Mouse (Mus musculus) forebrain, embryonic 15.5 days (tissue): Measurements from ENCODE around the gene Maco1. TPM values are rescaled to one million over a fixed set of nuclear protein-coding genes. Genes with fewer than 3 reads are reported as not detected.
A peak's percentile ranks its signal among the peaks of the same experiment; 100 is the strongest.
"Not testable (repeated sequence)": the region's sequence is repeated elsewhere in the genome, so short reads cannot be mapped to it uniquely, and the experiment has no call there.

Experiments used
- ATAC-seq: fragments of 200-750 bp; cut with Nextera tagmentation; replicated peaks from 2 replicates; pipeline ENCODE4 v1.8.0; 2017; ENCODE audit warnings: mild to moderate bottlenecking, moderate TSS enrichment, moderate library complexity
- H3K27ac ChIP-seq: fragments of 300-500 bp; sonication (generic); replicated peaks from 2 replicates; pipeline ENCODE4 v1.5.1; 2015; ENCODE audit warnings: mild to moderate bottlenecking, inconsistent platforms
- H3K27me3 ChIP-seq: fragments of 300-500 bp; sonication (generic); 2 replicates; pipeline ENCODE4 v1.6.1; 2015; ENCODE audit warnings: inconsistent platforms
- H3K36me3 ChIP-seq: fragments of 300-500 bp; sonication (generic); 2 replicates; pipeline ENCODE4 v1.6.1; 2015; ENCODE audit warnings: mild to moderate bottlenecking, inconsistent platforms
- H3K4me1 ChIP-seq: fragments of 300-500 bp; sonication (generic); 2 replicates; pipeline ENCODE4 v1.6.1; 2015; ENCODE audit warnings: inconsistent platforms
- H3K4me2 ChIP-seq: fragments of 300-500 bp; sonication (generic); replicated peaks from 2 replicates; pipeline ENCODE4 v1.6.1; 2015; ENCODE audit warnings: mild to moderate bottlenecking, inconsistent platforms
- H3K4me3 ChIP-seq: fragments of 300-500 bp; sonication (generic); 2 replicates; pipeline ENCODE4 v1.5.1; 2015; ENCODE audit warnings: mild to moderate bottlenecking, inconsistent platforms
- H3K9ac ChIP-seq: fragments of 300-500 bp; sonication (generic); replicated peaks from 2 replicates; pipeline ENCODE4 v1.6.1; 2015; ENCODE audit warnings: mild to moderate bottlenecking, inconsistent platforms
- H3K9me3 ChIP-seq: fragments of 300-500 bp; sonication (generic); 2 replicates; pipeline ENCODE4 v1.6.1; 2016; ENCODE audit warnings: inconsistent platforms
- WGBS: fragments of 180-500 bp; shearing (Covaris S2); methylation state at CpG from one replicate; pipeline ENCODE4 v1.1.7; 2015; ENCODE audit warnings: mixed read lengths; 5-methylcytosine and 5-hydroxymethylcytosine counted together
- polyA plus RNA-seq: library from polyadenylated mRNA; unstranded; fragments of >200 nt; fragmentation: Nextera tagmentation; extraction: Ambion mirVana; gene quantifications from 2 replicates; pipeline ENCODE4 v1.2.1, GENCODE M21; 2015

Maco1 gene
- polyA plus RNA-seq, 1 experiment from 2014 or later, result 112 TPM

DNA sequence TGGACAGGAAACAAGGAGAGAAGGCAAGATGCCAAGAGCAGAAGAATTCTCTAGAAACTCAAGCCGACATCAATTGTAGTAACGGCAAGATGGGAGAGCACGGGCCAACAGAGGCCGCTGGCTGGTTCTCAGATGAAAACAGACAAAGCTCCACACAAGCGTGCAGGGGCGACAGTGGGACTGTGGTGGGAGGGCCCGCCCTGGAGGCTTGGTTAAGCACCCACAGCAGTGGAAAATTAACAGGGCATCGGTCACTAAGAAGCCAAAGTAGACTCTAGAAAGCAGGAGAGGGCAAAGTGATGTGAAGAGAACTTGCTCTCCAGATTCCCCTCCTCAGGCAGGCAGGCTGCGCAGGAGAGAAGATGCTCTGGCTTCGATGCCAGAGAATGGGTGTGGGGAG is 51.0 kb downstream of the Maco1 start:
- no peak for ATAC-seq
- Histone ChIP-seq H3K9me3 (no peaks in the 10 kb centered on the region), H3K9ac (no peak overlapping the region), H3K4me1 (peaks cover 3% of the 10 kb centered on the region; the same call in 1 of the 2 replicates), H3K4me3 (no peak overlapping the region), H3K36me3 (peaks cover 58% of the 10 kb centered on the region), H3K27me3 (no peaks in the 10 kb centered on the region), H3K27ac (no peak overlapping the region), H3K4me2 (no peak overlapping the region)
- WGBS, result 87% methylated on average over 10 of the region's 10 CpGs

DNA sequence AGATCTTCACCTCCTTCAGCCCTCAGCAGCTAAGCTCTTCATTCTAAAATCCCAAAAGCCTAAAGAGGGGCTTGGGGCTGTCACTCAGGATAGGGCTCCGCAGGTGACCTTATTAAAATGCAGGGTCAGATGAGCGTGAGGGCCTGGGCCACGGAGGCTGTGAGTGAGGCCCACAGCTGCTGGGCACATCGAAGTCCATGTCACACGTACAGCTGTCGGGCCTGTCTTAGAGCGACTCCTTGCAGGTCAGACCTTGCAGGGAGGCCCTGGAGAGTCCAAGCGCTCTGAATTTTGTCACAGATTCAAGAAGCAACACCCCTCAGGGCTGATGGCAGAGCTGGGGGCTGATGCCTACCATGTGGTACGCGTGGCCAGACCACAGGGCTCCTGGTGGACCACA is 52.5 kb downstream of the Maco1 start:
- WGBS, result 67% methylated on average over 10 of the region's 10 CpGs

DNA sequence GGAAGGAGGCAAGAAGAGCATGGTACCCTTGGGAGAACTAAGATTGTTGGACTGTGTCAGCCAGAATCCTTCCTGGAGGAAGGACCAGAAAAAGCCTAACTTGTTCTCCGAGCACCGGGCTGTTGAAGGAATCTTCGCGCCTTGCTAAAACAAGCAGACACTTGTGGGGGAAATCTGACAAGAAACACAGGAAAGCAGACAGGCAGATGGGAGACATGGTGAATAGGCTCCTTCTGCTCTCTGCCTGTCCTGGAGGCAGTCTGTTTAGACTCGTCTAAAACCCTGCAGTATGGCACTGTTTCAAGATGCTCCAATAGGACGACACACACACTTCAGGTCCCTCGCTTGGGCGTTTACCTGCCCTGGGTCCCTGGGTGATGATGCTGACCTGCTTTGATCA is 53.0 kb downstream of the Maco1 start:
- no peak overlapping the region for H3K4me2 ChIP-seq
- H3K36me3 ChIP-seq, result peaks cover 40% of the 10 kb centered on the region
- H3K4me3 ChIP-seq, result no peak overlapping the region
- H3K9me3 ChIP-seq, result no peaks in the 10 kb centered on the region
- H3K9ac ChIP-seq, result no peak overlapping the region
- 0 out of 2 replicates have a peak, but pooled peaks have one; percentile 28 for ATAC-seq
- 74% methylated on average over 8 of the region's 8 CpGs for WGBS
- H3K27me3 ChIP-seq, result no peaks in the 10 kb centered on the region
- H3K27ac ChIP-seq, result peak overlapping the region; percentile 55
- peaks cover 3% of the 10 kb centered on the region; the same call in 1 of the 2 replicates for H3K4me1 ChIP-seq

More for the DNA sequence above, 52.5 kb downstream of the Maco1 start:
- no peak overlapping the region for H3K27ac ChIP-seq
- H3K4me1 ChIP-seq, result peaks cover 3% of the 10 kb centered on the region; the same call in 1 of the 2 replicates
- ATAC-seq, result no peak
- no peaks in the 10 kb centered on the region for H3K9me3 ChIP-seq
- no peak overlapping the region for H3K9ac ChIP-seq
- H3K4me3 ChIP-seq, result no peak overlapping the region
- H3K27me3 ChIP-seq, result no peaks in the 10 kb centered on the region
- H3K36me3 ChIP-seq, result peaks cover 46% of the 10 kb centered on the region
- no peak overlapping the region for H3K4me2 ChIP-seq

DNA sequence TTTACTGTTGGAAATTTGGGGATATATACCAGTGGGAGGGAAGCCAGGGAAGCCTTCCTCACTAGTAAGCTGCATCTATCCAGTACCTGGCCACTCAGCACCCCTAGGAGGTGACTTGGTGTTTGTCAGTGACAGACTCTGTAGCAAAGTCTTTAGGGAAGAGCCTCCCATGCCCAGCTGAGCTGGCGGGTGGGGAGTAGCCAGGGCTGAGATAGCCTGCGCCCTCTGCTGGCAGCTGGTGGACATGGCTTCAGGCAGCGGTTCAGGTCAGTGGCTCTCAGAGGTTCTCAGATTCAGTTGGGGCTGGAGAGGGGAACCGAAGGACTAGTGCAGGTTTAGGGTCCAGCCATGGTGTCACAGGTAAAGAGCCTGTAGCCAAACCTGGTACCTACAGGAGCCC is 53.9 kb downstream of the Maco1 start:
- peak; percentile 57; the same call in 1 of the 2 replicates for ATAC-seq
- Histone ChIP-seq H3K27ac (no peak overlapping the region), H3K4me1 (peaks cover 3% of the 10 kb centered on the region; the same call in 1 of the 2 replicates), H3K9me3 (no peaks in the 10 kb centered on the region), H3K27me3 (no peaks in the 10 kb centered on the region), H3K4me2 (no peak overlapping the region), H3K4me3 (no peak overlapping the region), H3K36me3 (peaks cover 32% of the 10 kb centered on the region), H3K9ac (no peak overlapping the region)
- WGBS, result 11% methylated on average over 4 of the region's 4 CpGs

DNA sequence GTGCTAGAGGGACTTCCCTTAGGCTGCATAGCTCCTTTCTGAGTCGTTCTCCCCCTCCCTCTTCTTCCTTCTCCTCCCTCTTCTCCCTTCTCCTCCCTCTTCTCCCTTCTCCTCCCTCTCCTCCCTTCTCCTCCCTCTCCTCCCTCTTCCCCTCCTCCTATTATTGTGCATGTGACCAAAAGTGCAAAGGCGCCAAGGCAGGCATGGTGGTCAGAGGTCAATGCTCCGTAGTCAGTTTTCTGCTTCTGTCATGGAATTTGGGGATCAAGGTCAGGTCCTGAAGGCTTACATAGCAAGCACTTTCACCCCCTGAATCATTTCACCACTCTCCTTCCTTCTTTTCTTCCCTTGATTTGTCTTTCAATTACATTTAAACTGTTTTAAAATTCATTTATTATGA is 54.3 kb downstream of the Maco1 start:
- Histone ChIP-seq H3K27ac (no peak overlapping the region), H3K4me2 (no peak overlapping the region), H3K27me3 (no peaks in the 10 kb centered on the region), H3K9me3 (no peaks in the 10 kb centered on the region), H3K4me1 (peaks cover 3% of the 10 kb centered on the region; the same call in 1 of the 2 replicates), H3K4me3 (no peak overlapping the region), H3K36me3 (peaks cover 28% of the 10 kb centered on the region), H3K9ac (no peak overlapping the region)
- 58% methylated on average over 3 of the region's 3 CpGs for WGBS
- ATAC-seq, result no peak

DNA sequence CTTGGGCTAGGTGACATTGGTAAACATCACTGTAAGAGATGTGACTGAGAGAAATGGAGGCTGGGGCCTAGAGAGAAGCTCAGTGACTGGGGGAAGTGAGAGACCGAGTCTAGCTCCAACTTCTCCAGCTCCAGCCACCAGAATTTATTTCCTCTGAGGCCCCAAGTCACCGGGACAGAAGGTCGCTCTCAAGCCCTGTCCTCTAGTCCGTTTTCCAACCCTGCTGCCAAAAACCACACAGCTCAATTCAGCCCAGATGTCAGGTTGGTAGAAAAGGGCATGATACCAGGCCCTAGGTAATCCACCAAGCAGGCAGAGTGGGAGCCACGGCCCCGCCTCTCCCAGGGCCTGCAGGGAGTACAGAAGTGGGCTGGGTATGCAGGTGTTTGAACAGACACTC is 55.5 kb downstream of the Maco1 start:
- no peak overlapping the region for H3K27ac ChIP-seq
- WGBS, result 79% methylated on average over 6 of the region's 6 CpGs

DNA sequence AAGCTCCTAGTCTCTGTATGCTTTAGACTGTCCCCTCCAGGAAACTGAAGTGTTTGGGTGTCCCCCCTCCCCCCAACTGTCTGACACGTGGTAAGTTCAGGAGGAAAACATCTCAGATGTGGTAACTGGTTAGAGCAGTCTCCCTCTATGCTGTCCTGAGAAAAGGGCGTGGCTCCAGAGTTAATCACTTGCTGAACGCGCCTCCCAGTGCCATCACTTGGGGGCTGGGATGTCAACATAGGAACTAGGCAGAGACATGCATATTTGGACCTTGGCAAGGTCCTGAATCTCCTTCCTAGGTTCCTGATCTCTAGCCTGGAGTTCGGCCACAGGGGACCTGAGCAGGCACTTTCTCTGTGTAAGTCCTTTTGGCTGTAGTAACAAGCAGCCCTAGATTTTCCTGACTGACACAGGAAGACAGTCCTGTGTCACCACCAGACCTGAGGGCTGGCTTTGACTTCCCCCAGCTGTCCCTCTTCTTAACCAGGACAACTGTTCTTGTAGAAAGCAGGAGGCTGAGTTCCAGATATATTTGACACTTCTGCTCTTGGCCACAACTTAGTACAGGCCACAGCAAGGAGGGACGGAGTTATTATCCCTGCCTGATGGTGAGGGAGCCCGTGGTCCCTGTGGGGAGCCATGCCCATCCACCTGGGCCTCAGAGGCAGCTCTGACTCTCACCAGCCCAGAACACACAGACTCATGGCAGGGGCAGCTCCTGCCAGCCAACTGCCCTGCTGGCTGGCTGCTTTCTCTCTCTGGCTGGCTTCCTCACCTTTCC is 56.4 kb downstream of the Maco1 start:
- WGBS, result 31% methylated on average over 7 of the region's 7 CpGs
- no peaks in the 10 kb centered on the region for H3K9me3 ChIP-seq
- H3K4me2 ChIP-seq, result no peak overlapping the region
- no peak for ATAC-seq
- H3K4me3 ChIP-seq, result no peak overlapping the region
- no peaks in the 10 kb centered on the region for H3K27me3 ChIP-seq
- H3K36me3 ChIP-seq, result peaks cover 10% of the 10 kb centered on the region
- H3K4me1 ChIP-seq, result peaks cover 3% of the 10 kb centered on the region; the same call in 1 of the 2 replicates
- no peak overlapping the region for H3K27ac ChIP-seq
- no peak overlapping the region for H3K9ac ChIP-seq

More for the DNA sequence above, 55.5 kb downstream of the Maco1 start:
- Histone ChIP-seq H3K4me3 (no peak overlapping the region), H3K36me3 (peaks cover 18% of the 10 kb centered on the region), H3K9ac (no peak overlapping the region), H3K9me3 (no peaks in the 10 kb centered on the region), H3K4me1 (peaks cover 3% of the 10 kb centered on the region; the same call in 1 of the 2 replicates), H3K4me2 (no peak overlapping the region), H3K27me3 (no peaks in the 10 kb centered on the region)
- no peak for ATAC-seq

DNA sequence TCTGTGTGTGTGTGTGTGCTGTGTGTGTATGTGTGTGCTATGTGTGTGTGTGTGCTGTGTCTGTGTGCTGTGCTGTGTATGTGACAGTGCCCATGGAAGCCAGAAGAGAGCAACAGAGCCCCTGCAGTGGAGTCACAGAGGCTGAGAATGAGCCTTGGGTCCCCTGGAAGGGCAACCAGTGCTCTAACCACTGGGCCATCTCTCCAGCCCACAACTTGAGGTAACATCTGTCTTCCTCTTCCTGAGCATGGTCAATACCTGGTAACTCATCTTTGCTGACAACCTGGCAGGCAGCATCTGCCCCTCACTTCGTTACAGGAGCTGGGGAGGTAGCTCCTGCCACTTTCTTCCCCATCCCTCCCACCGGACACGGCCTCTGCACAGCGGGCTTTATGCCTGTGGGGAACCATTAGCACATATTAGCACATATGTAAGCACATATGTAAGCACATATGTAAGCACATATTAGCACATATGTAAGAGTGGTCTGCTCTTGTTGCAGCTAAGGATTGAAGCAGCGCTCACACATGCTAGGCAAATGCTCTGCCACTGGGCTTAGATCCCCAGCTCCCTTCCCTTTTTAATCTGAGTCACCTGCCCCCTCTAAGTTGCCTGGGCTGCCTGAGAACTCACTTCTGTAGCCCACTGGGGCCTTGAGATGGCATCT is 57.2 kb downstream of the Maco1 start:
- peaks cover 2% of the 10 kb centered on the region for H3K36me3 ChIP-seq
- peaks cover 3% of the 10 kb centered on the region; the same call in 1 of the 2 replicates for H3K4me1 ChIP-seq
- H3K9me3 ChIP-seq, result no peaks in the 10 kb centered on the region
- H3K9ac ChIP-seq, result no peak overlapping the region
- no peak for ATAC-seq
- no peak overlapping the region for H3K4me3 ChIP-seq
- no peaks in the 10 kb centered on the region for H3K27me3 ChIP-seq
- H3K27ac ChIP-seq, result no peak overlapping the region
- H3K4me2 ChIP-seq, result no peak overlapping the region
- 79% methylated on average over 5 of the region's 5 CpGs for WGBS

DNA sequence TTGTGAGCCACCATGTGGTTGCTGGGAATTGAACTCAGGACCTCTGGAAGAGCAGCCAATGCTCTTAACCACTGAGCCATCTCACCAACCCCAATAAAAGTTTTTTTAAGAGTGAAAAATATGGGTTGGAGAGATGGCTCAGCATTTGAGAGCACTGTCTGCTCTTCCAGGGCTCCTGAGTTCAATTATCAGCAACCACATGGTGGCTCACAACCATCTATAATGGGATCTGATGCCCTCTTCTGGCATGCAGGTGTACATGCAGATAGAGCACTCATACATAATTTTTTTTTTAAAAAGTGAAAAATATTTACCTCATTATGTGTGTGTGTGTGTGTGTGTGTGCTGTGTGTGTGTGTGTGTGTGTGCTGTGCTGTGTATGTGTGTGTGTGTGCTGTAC is 58.2 kb downstream of the Maco1 start:
- not testable (repeated sequence) for ATAC-seq, H3K4me2 ChIP-seq, H3K4me1 ChIP-seq, H3K27ac ChIP-seq, H3K4me3 ChIP-seq, H3K27me3 ChIP-seq, H3K9ac ChIP-seq, H3K9me3 ChIP-seq, H3K36me3 ChIP-seq

DNA sequence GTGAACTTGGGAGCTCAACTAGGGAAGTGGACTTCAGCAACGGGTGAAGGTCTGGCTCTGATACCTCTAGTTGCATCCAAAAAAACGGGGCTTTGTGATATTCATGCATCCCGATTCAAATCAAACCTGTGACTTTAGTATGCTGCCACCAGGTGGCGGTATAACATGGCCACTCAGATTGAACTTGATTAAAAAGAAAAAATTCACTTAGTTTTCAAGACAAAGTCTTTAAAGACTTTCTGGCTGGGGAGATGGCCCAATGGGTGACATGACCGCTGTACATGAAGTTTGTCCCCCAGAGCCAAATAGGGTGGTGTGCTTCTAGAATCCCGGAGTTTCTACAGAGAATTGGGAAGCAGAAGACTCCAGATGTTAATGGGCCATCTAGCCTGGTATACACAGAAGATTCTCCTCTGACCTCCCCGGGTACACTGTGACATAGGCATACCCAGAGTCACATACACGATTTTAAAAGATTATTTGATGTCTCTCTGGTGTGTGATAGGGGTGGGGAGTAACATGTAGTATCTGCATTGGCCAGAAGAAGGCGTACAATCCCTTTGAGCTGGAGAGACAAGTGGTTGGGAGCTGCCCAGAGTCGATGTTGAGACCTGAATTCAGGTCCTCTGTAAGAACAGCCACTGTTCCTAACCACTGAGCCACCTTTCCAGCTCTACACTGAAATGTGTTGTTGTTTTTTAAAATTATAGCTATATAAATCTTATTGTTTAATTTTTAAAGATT is 59.8 kb downstream of the Maco1 start:
- H3K9me3 ChIP-seq, result no peaks in the 10 kb centered on the region
- 44% methylated on average over 10 of the region's 10 CpGs for WGBS
- H3K9ac ChIP-seq, result no peak overlapping the region
- H3K4me1 ChIP-seq, result no peaks in the 10 kb centered on the region
- H3K36me3 ChIP-seq, result no peaks in the 10 kb centered on the region
- ATAC-seq, result no peak
- H3K27ac ChIP-seq, result no peak overlapping the region
- H3K4me2 ChIP-seq, result no peak overlapping the region
- H3K27me3 ChIP-seq, result no peaks in the 10 kb centered on the region
- no peak overlapping the region for H3K4me3 ChIP-seq

DNA sequence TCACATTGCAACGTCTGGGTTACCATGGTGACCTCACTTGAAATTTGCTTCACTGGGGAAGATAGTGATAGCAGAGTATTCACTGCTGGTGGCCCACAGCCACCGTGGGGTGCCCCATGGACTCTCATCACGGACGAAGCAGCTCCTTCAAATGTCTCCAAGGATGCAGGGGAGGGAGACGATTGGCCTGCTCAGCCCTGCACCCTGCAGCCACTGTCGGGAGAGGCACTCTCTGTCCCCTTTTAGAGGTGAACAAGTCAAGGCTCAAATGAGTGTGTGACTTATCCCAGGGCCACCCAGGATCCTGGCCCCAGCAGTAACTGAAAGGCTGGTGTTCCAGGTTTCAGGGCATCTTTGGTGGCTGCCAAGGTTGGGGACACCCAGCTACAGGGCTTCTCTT is 61.4 kb downstream of the Maco1 start:
- 56% methylated on average over 6 of the region's 6 CpGs for WGBS
- H3K9me3 ChIP-seq, result no peaks in the 10 kb centered on the region
- H3K27ac ChIP-seq, result no peak overlapping the region
- H3K36me3 ChIP-seq, result no peaks in the 10 kb centered on the region
- no peak overlapping the region for H3K4me2 ChIP-seq
- H3K4me1 ChIP-seq, result no peaks in the 10 kb centered on the region
- H3K27me3 ChIP-seq, result no peaks in the 10 kb centered on the region
- H3K4me3 ChIP-seq, result no peak overlapping the region
- ATAC-seq, result no peak
- H3K9ac ChIP-seq, result no peak overlapping the region

DNA sequence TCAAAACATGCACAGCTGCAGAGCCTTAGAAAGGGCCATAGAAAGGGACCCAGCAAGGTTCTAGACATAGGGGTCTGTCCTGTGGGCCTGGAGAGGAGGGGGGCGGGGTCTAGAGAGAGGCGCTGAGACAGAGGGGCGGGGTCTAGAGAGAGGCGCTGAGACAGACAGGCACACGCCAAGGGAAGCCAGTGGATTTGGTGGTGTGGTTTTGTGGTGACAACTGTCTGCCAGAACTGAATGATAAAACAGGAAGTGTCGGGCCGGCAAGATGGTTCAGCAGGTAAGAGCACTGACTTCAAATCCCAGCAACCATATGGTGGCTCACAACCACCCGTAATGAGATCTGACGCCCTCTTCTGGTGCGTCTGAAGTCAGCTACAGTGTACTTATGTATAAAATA is 66.2 kb downstream of the Maco1 start:
- no peak for ATAC-seq
- no peaks in the 10 kb centered on the region for H3K9me3 ChIP-seq
- H3K4me3 ChIP-seq, result no peak overlapping the region
- no peaks in the 10 kb centered on the region for H3K27me3 ChIP-seq
- H3K27ac ChIP-seq, result no peak overlapping the region
- no peak overlapping the region for H3K4me2 ChIP-seq
- H3K9ac ChIP-seq, result no peak overlapping the region
- H3K4me1 ChIP-seq, result no peaks in the 10 kb centered on the region
- 29% methylated on average over 10 of the region's 10 CpGs for WGBS
- no peaks in the 10 kb centered on the region for H3K36me3 ChIP-seq
